Mouse (Mus musculus) G1E (cell line): ENCODE measurements around the gene Nav1. TPM values are rescaled to one million over a fixed set of nuclear protein-coding genes. Genes with fewer than 3 reads are reported as not detected.

Experiments
- ATAC-seq: 2 replicates; pipeline ENCODE4 v1.8.0; 2016; ENCODE audit warnings: mild to moderate bottlenecking; ENCODE audit not compliant: insufficient number of reproducible peaks, poor library complexity, low FRiP score, severe bottlenecking; ENCODE audit errors: extremely low read depth
- DNase-seq: peaks from one replicate; pipeline ENCODE4 v3.0.0; 2012; ENCODE audit warnings: low spot score
- H3K27me3 ChIP-seq: 2 replicates; pipeline ENCODE4 v1.6.1; 2012; ENCODE audit warnings: mild to moderate bottlenecking, low read length, inconsistent platforms; ENCODE audit not compliant: insufficient read depth
- H3K36me3 ChIP-seq: replicated peaks from 2 replicates; pipeline ENCODE3; 2012; ENCODE audit warnings: mild to moderate bottlenecking, inconsistent platforms
- H3K4me1 ChIP-seq: 2 replicates; pipeline ENCODE4 v1.6.1; 2012; ENCODE audit warnings: low read depth, low read length, inconsistent platforms, mixed read lengths; ENCODE audit not compliant: insufficient read depth
- H3K4me3 ChIP-seq: 2 replicates; pipeline ENCODE4 v1.5.1; 2012; ENCODE audit warnings: low read depth, mild to moderate bottlenecking, inconsistent platforms, low read length, moderate library complexity, mixed read lengths
- H3K9me3 ChIP-seq: replicated peaks from 2 replicates; pipeline ENCODE4 v1.6.1; 2012; ENCODE audit warnings: inconsistent platforms
- CTCF ChIP-seq: IDR thresholded peaks from 2 replicates; pipeline ENCODE4 v1.5.1; 2012; ENCODE audit warnings: low read depth, low read length, inconsistent platforms, mixed read lengths
- GATA1 ChIP-seq: IDR thresholded peaks from 2 replicates; pipeline ENCODE4 v1.6.1; 2012; ENCODE audit warnings: borderline replicate concordance, low read length, inconsistent platforms, mixed read lengths
- GATA2 ChIP-seq: IDR thresholded peaks from 2 replicates; pipeline ENCODE4 v1.6.1; 2012; ENCODE audit warnings: low read depth, low read length, inconsistent platforms, borderline replicate concordance
- POLR2AphosphoS5 ChIP-seq: IDR thresholded peaks from 2 replicates; pipeline ENCODE4 v1.6.1; 2012; ENCODE audit warnings: low read depth, low read length, inconsistent platforms; ENCODE audit not compliant: insufficient replicate concordance
- TAL1 ChIP-seq: conservative IDR thresholded peaks from 2 replicates; pipeline ENCODE4 v1.6.1; 2012; ENCODE audit warnings: low read depth, low read length, inconsistent platforms, mixed read lengths
- polyA plus RNA-seq: library from polyadenylated mRNA; stranded (reverse); fragments of >175 nt; gene quantifications from 2 replicates; pipeline ENCODE4 v1.2.3, GENCODE M21; 2012
- total RNA-seq, 2 experiments: library from RNA; stranded (forward) in 1 of 2; stranded (reverse) in 1 of 2; fragments of 200-1000 nt in 1 of 2; fragments of >200 nt in 1 of 2; fragmentation: Nextera tagmentation in 1 of 2; gene quantifications; 2 replicates each; pipeline ENCODE4 v1.2.3; 2014 to 2017

The Nav1 gene
- total and polyA plus RNA-seq, 3 experiments: 0.22 TPM; not detected in 2

DNA sequence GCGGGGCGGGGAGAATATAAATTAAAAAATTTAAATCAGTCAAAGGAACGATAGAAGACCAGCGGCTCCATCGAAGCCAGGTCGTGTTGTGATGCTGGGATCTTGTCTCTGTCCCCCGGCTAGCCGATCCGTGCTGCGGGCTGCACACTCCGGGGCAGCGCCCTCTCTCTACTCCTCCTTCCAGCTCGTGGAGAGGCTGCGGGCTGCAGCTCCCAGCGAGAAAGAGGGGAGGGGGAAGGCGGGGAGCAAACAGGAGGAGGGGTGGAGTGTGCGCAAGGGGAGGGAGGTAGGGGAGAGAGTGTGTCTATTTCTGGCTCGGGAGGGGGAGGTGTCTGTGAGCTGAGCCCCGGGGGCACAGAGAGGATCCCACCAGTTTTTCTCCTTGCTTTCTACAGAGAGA, 21.5 kb downstream of the Nav1 start:
- no peak overlapping the region for H3K4me3 ChIP-seq
- H3K36me3 ChIP-seq: no peaks in the 10 kb centered on the region
- ATAC-seq (no peak), DNase-seq (no peak)
- H3K9me3 ChIP-seq: no peaks in the 10 kb centered on the region
- no peak for TF ChIP-seq CTCF
- TF ChIP-seq GATA1: no peak
- TF ChIP-seq GATA2: no peak
- TF ChIP-seq POLR2AphosphoS5: no peak
- TF ChIP-seq TAL1: no peak
- H3K4me1 ChIP-seq: no peaks in the 10 kb centered on the region
- H3K27me3 ChIP-seq: peaks cover 12% of the 10 kb centered on the region; the same call in 1 of the 2 replicates

GRCm38 (mm10) chr1:135584587-135585541, 22.2 kb downstream of the Nav1 start:
- DNase-seq: no peak
- H3K27me3 ChIP-seq: peaks cover 12% of the 10 kb centered on the region; the same call in 1 of the 2 replicates
- H3K4me1 ChIP-seq: no peaks in the 10 kb centered on the region
- H3K36me3 ChIP-seq: no peaks in the 10 kb centered on the region
- ATAC-seq: no peak
- no peak for TF ChIP-seq TAL1
- TF ChIP-seq GATA2: no peak
- no peak for TF ChIP-seq CTCF
- TF ChIP-seq GATA1: no peak
- TF ChIP-seq POLR2AphosphoS5: no peak
- H3K4me3 ChIP-seq: no peak overlapping the region
- no peaks in the 10 kb centered on the region for H3K9me3 ChIP-seq

- H3K27me3 ChIP-seq: peaks cover 12% of the 10 kb centered on the region; the same call in 1 of the 2 replicates
- H3K36me3 ChIP-seq: no peaks in the 10 kb centered on the region
- DNase-seq: no peak
- TF ChIP-seq GATA1 (no peak), TAL1 (no peak), CTCF (no peak), GATA2 (no peak), POLR2AphosphoS5 (no peak)
- H3K4me1 ChIP-seq: no peaks in the 10 kb centered on the region
- H3K4me3 ChIP-seq: no peak overlapping the region
- no peaks in the 10 kb centered on the region for H3K9me3 ChIP-seq
- ATAC-seq: no peak
Observed at GRCm38 (mm10) chr1:135583678-135584515, 23.2 kb downstream of the Nav1 start.

- peaks cover 12% of the 10 kb centered on the region; the same call in 1 of the 2 replicates for H3K27me3 ChIP-seq
- no peak for DNase-seq
Observed at GRCm38 (mm10) chr1:135583081-135583677, 23.9 kb downstream of the Nav1 start.

GRCm38 (mm10) chr1:135581001-135581400, 26.1 kb downstream of the Nav1 start:
- H3K27me3 ChIP-seq: peaks cover 12% of the 10 kb centered on the region; the same call in 1 of the 2 replicates
- no peak overlapping the region for H3K4me3 ChIP-seq
- no peak for TF ChIP-seq POLR2AphosphoS5
- TF ChIP-seq GATA2: no peak
- DNase-seq (no peak), ATAC-seq (no peak)
- H3K4me1 ChIP-seq: no peaks in the 10 kb centered on the region
- no peaks in the 10 kb centered on the region for H3K9me3 ChIP-seq
- H3K36me3 ChIP-seq: no peaks in the 10 kb centered on the region

More at GRCm38 (mm10) chr1:135583081-135583677, 23.9 kb downstream of the Nav1 start:
- no peak for ATAC-seq
- no peaks in the 10 kb centered on the region for H3K4me1 ChIP-seq
- no peaks in the 10 kb centered on the region for H3K9me3 ChIP-seq
- no peak for TF ChIP-seq POLR2AphosphoS5
- no peak for TF ChIP-seq TAL1
- TF ChIP-seq GATA2: no peak
- no peak for TF ChIP-seq CTCF
- TF ChIP-seq GATA1: no peak
- H3K36me3 ChIP-seq: no peaks in the 10 kb centered on the region
- no peak overlapping the region for H3K4me3 ChIP-seq

DNA sequence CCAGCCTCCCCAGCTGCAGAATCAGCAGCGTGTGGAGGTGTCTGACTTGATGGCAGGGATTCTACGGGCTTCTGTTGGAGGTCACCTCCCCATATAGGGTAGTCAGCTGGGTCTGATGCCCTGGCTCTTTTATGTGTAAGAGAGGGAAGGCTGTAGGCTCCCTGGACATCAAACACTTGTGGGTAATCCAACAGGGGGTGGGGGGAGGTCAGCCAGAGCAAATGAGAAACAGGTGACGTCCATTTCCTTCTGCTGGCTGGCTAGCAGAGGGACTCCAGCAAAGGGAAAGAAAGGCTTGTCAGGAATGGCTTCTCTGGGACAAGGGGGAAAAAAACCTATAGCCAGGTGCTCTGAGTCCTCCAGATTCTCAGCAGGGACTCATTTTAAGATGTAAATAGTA, 28.0 kb downstream of the Nav1 start:
- Histone ChIP-seq H3K4me3 (no peak overlapping the region), H3K36me3 (no peaks in the 10 kb centered on the region), H3K4me1 (no peaks in the 10 kb centered on the region), H3K27me3 (peaks cover 2% of the 10 kb centered on the region; the same call in 1 of the 2 replicates), H3K9me3 (no peaks in the 10 kb centered on the region)
- no peak for ATAC-seq
- no peak for DNase-seq
- TF ChIP-seq GATA1 (no peak), TAL1 (no peak), GATA2 (no peak), CTCF (no peak), POLR2AphosphoS5 (no peak)
